10 mouse cellular contexts compared by ENCODE assay signal in the genomic region with DNA sequence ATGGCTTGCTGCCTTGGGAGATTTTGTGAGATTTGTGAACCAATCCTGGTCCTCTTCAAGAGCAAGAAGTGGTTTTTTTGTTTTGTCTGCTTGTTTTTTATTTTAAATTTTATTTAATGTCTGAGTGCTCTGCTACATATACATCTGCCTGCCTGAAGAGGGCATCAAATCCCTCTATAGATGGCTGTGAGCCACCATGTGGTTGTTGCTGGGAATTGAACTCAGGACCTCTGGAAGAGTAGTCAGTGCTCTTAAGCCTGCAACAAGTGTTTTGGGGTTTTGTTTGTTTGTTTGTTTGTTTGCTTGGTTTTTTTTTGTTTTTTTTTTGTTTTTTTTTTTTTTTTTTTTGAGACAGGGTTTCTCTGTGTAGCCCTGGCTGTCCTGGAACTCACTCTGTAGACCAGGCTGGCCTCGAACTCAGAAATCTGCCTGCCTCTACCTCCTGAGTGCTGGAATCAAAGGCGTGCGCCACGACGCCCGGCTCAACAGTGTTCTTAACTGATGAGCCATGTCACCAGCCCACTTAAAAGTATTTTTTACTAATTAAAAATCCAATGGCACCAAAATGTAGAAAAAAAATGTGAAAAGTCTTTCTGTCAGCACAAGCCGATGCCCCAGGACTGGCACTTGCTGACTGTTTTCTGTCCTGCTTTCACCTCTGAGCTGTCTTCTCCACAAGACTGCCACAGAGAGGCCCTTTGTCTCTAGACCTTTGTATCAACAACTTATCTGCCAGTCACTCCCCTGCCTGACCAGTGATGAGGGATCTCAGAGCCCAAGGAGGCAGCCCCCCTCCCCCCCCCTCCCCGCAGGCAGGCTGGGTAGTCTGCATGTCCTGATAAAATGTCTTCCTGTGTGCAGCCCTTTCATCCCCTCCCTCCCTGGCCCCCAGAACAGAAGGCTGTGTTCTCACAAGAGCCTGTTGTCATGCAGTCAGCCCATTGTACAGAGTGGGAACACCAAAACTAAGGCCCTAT. TPM values are rescaled to one million over a fixed set of nuclear protein-coding genes. Genes with fewer than 3 reads are reported as not detected.
DNase-seq lines count a peak whose midpoint lies in the region; ATAC-seq and TF ChIP-seq lines count a peak whose summit lies in the region.
"Had no signal": no experiment of that assay in that cellular context is flagged by ENCODE, and none has a peak within 500 bp of the region (broad histone marks: within the 10 kb centered on the region; RNA-seq: fewer than 3 reads in every experiment).

No protein-coding gene starts in this region.

- no peak for DNase-seq in forebrain, embryonic 11.5 days (ENCODE audit: low spot score)
- peak; percentile 56 for DNase-seq in CH12.LX (ENCODE audit: extremely low read depth)
- peak; percentile 35 for DNase-seq in hindbrain, embryonic 11.5 days (ENCODE audit: low spot score)
- DNase-seq in frontal cortex, postnatal 14 days (ENCODE audit: low spot score in 2 of 2): no peak
- no peak for DNase-seq in cerebellum, postnatal 14 days
- no peak for DNase-seq in gastrocnemius, postnatal 14 days
- DNase-seq: right cerebral cortex, postnatal 14 days had no signal

- H3K27me3 ChIP-seq in forebrain, embryonic 12.5 days: no peaks in the 10 kb centered on the region
- no peaks in the 10 kb centered on the region for H3K27me3 ChIP-seq in forebrain, embryonic 11.5 days (ENCODE audit: control insufficient read depth, insufficient read depth, low read length)
- peaks cover 7% of the 10 kb centered on the region for H3K27me3 ChIP-seq in CH12.LX (replicated peaks)
- H3K27me3 ChIP-seq in hindbrain, embryonic 11.5 days (ENCODE audit: control insufficient read depth, insufficient read depth, low read length): peaks cover 7% of the 10 kb centered on the region; the same call in 1 of the 2 replicates
- H3K27me3 ChIP-seq in midbrain, embryonic 13.5 days: no peaks in the 10 kb centered on the region

- peaks cover 36% of the 10 kb centered on the region for H3K4me1 ChIP-seq in forebrain, embryonic 12.5 days
- H3K4me1 ChIP-seq in forebrain, embryonic 11.5 days (replicated peaks; ENCODE audit: control insufficient read depth, insufficient read depth, low read length): peaks cover 5% of the 10 kb centered on the region
- peaks cover 11 to 42% of the 10 kb centered on the region in 2 experiments for H3K4me1 ChIP-seq in CH12.LX (ENCODE audit: control insufficient read depth in 1 of 2, insufficient read depth in 2 of 2)
- H3K4me1 ChIP-seq in hindbrain, embryonic 11.5 days (replicated peaks; ENCODE audit: control insufficient read depth, insufficient read depth, low read length): peaks cover 2% of the 10 kb centered on the region; the same call in 1 of the 2 replicates
- H3K4me1 ChIP-seq in midbrain, embryonic 13.5 days (replicated peaks): peaks cover 56% of the 10 kb centered on the region

- no peak for TF ChIP-seq POLR2A in CH12.LX (IDR thresholded peaks at IDR 0.05; ENCODE audit: low read depth, low read length)

- no peaks in the 10 kb centered on the region for H3K9me3 ChIP-seq in forebrain, embryonic 12.5 days
- H3K9me3 ChIP-seq in forebrain, embryonic 11.5 days (ENCODE audit: control insufficient read depth, low read length): no peaks in the 10 kb centered on the region
- H3K9me3 ChIP-seq in CH12.LX (replicated peaks; ENCODE audit: low read length): no peaks in the 10 kb centered on the region
- H3K9me3 ChIP-seq in hindbrain, embryonic 11.5 days (ENCODE audit: control insufficient read depth, low read length): no peaks in the 10 kb centered on the region
- no peaks in the 10 kb centered on the region for H3K9me3 ChIP-seq in midbrain, embryonic 13.5 days
- H3K9me3 ChIP-seq: limb, embryonic 13.5 days had no signal

- H3K4me3 ChIP-seq in forebrain, embryonic 12.5 days (replicated peaks): 0 out of 2 replicates have a peak overlapping the region, but pooled peaks have one; percentile 3
- H3K4me3 ChIP-seq in forebrain, embryonic 11.5 days (ENCODE audit: low read depth, low read length): no peak overlapping the region
- no peak overlapping the region for H3K4me3 ChIP-seq in CH12.LX (replicated peaks in 1 of 3; ENCODE audit: low read depth in 2 of 3, low read length in 2 of 3, poor library complexity in 1 of 3)
- H3K4me3 ChIP-seq in hindbrain, embryonic 11.5 days (ENCODE audit: low read depth, low read length): no peak overlapping the region
- H3K4me3 ChIP-seq in midbrain, embryonic 13.5 days (replicated peaks): peak overlapping the region; percentile 98
- H3K4me3 ChIP-seq: limb, embryonic 13.5 days had no signal

- dilution Hi-C loops in CH12.LX (cut with MboI; ENCODE audit: extremely low pct_ligation_motif_present, extremely low pct_unique_long_range_greater_than_20kb, low sequenced_read_pairs): no loop called here

- peak in 1 of 2 experiments; percentile 97; a peak in 2 of 4 replicates for TF ChIP-seq CTCF in CH12.LX (conservative IDR thresholded peaks at IDR 0.05 in 1 of 2, IDR thresholded peaks at IDR 0.05 in 1 of 2; ENCODE audit: low read depth in 2 of 2, low read length in 2 of 2)

- ATAC-seq in forebrain, embryonic 12.5 days (ENCODE audit: low FRiP score): no peak
- no peak for ATAC-seq in forebrain, embryonic 11.5 days (replicated peaks; ENCODE audit: low FRiP score)
- no peak for ATAC-seq in hindbrain, embryonic 11.5 days (ENCODE audit: low FRiP score)
- no peak for ATAC-seq in midbrain, embryonic 13.5 days

- in situ Hi-C loops in CH12.LX (cut with MboI; ENCODE audit: low pct_ligation_motif_present, low pct_unique_long_range_greater_than_20kb, low sequenced_read_pairs): no loop called here

- TF ChIP-seq RAD21 in CH12.LX (IDR thresholded peaks at IDR 0.05; ENCODE audit: low read depth, low read length): peak; percentile 40

- H3K4me2 ChIP-seq in forebrain, embryonic 12.5 days: peak overlapping the region; percentile 40
- no peak overlapping the region for H3K4me2 ChIP-seq in forebrain, embryonic 11.5 days (ENCODE audit: low read depth, low read length, severe bottlenecking)
- H3K4me2 ChIP-seq in CH12.LX (ENCODE audit: insufficient read depth, low read depth, poor library complexity, severe bottlenecking): no peak overlapping the region
- H3K4me2 ChIP-seq in hindbrain, embryonic 11.5 days (replicated peaks; ENCODE audit: low read depth, low read length): peak overlapping the region; percentile 19; the same call in 1 of the 2 replicates
- H3K4me2 ChIP-seq in midbrain, embryonic 13.5 days (replicated peaks): peak overlapping the region; percentile 90
- H3K4me2 ChIP-seq: limb, embryonic 13.5 days had no signal

- 86% methylated on average over 8 of the region's 8 CpGs for WGBS in forebrain, embryonic 12.5 days
- 88% methylated on average over 8 of the region's 8 CpGs for WGBS in forebrain, embryonic 11.5 days
- WGBS in hindbrain, embryonic 11.5 days: 79% methylated on average over 8 of the region's 8 CpGs
- 86% methylated on average over 8 of the region's 8 CpGs for WGBS in midbrain, embryonic 13.5 days

- TF ChIP-seq EP300 in CH12.LX (IDR thresholded peaks at IDR 0.05; ENCODE audit: low read length): no peak

- no peak overlapping the region for H3K9ac ChIP-seq in forebrain, embryonic 12.5 days
- no peak overlapping the region for H3K9ac ChIP-seq in forebrain, embryonic 11.5 days (ENCODE audit: low read length)
- no peak overlapping the region for H3K9ac ChIP-seq in CH12.LX (ENCODE audit: insufficient read depth, low read depth)
- H3K9ac ChIP-seq in hindbrain, embryonic 11.5 days (ENCODE audit: low read depth, low read length): no peak overlapping the region
- no peak overlapping the region for H3K9ac ChIP-seq in midbrain, embryonic 13.5 days (replicated peaks)
- H3K9ac ChIP-seq: limb, embryonic 13.5 days had no signal

- H3K79me2 ChIP-seq in CH12.LX (replicated peaks; ENCODE audit: control insufficient read depth, extremely low read depth, insufficient read depth, poor library complexity, severe bottlenecking): no peaks in the 10 kb centered on the region

- peaks cover 46% of the 10 kb centered on the region for H3K36me3 ChIP-seq in forebrain, embryonic 12.5 days (replicated peaks)
- peaks cover 14% of the 10 kb centered on the region for H3K36me3 ChIP-seq in forebrain, embryonic 11.5 days (ENCODE audit: control insufficient read depth, insufficient read depth, low read length)
- H3K36me3 ChIP-seq in CH12.LX (replicated peaks in 1 of 2; ENCODE audit: control insufficient read depth in 1 of 2, insufficient read depth in 1 of 2, low read length in 1 of 2): no peaks in the 10 kb centered on the region
- H3K36me3 ChIP-seq in hindbrain, embryonic 11.5 days (ENCODE audit: control insufficient read depth, insufficient read depth, low read length): peaks cover 9% of the 10 kb centered on the region; the same call in 1 of the 2 replicates
- H3K36me3 ChIP-seq in midbrain, embryonic 13.5 days: peaks cover 40% of the 10 kb centered on the region
- H3K36me3 ChIP-seq: limb, embryonic 13.5 days had no signal

- intact Hi-C loops in gastrocnemius, postnatal 14 days (cut with DNase I; ENCODE audit: low total_unique reads): no loop called here

- H3K27ac ChIP-seq in forebrain, embryonic 12.5 days: no peak overlapping the region
- no peak overlapping the region for H3K27ac ChIP-seq in forebrain, embryonic 11.5 days (ENCODE audit: low read depth, low read length)
- no peak overlapping the region for H3K27ac ChIP-seq in CH12.LX (ENCODE audit: insufficient read depth, low read depth)
- no peak overlapping the region for H3K27ac ChIP-seq in hindbrain, embryonic 11.5 days (ENCODE audit: low read depth, low read length)
- 0 out of 2 replicates have a peak overlapping the region, but pooled peaks have one; percentile 7 for H3K27ac ChIP-seq in midbrain, embryonic 13.5 days
- H3K27ac ChIP-seq: limb, embryonic 13.5 days had no signal

RNA-seq across cellular contexts. Expression of a gene that starts 5.0 kb away (rescaled TPM):
- polyA plus RNA-seq in forebrain, embryonic 12.5 days (2016; fragmentation: Nextera tagmentation; extraction: Ambion mirVana): 827 and 897 TPM in 2 replicates
- polyA plus RNA-seq in forebrain, embryonic 11.5 days (2014; fragmentation: Nextera tagmentation; extraction: Ambion mirVana): 556 and 641 TPM in 2 replicates
- total RNA-seq in CH12.LX (2012; rRNA removed) (1.8 and 3.1 TPM in 2 replicates), CH12.LX (2014; rRNA removed) (1.3 and 2.2 TPM in 2 replicates)
- 1.8 and 2.6 TPM in 2 replicates for polyA plus RNA-seq in CH12.LX (2012; ENCODE audit: insufficient read length, low read depth)
- 950 and 1,011 TPM in 2 replicates for polyA plus RNA-seq in hindbrain, embryonic 11.5 days (2014; fragmentation: Nextera tagmentation; extraction: Ambion mirVana)
- polyA plus RNA-seq in midbrain, embryonic 13.5 days (2015; fragmentation: Nextera tagmentation; extraction: Ambion mirVana): 1,993 and 2,050 TPM in 2 replicates
- under 1 TPM in 1 of 2 experiments, not detected in 1; 0.16 TPM for total RNA-seq in gastrocnemius, postnatal 14 days (2021)

RNA-seq across cellular contexts. Expression of a gene that starts 7.1 kb away (rescaled TPM):
- 42.9 and 46.6 TPM in 2 replicates for polyA plus RNA-seq in forebrain, embryonic 12.5 days (2016; fragmentation: Nextera tagmentation; extraction: Ambion mirVana)
- 46.3 and 48.1 TPM in 2 replicates for polyA plus RNA-seq in forebrain, embryonic 11.5 days (2014; fragmentation: Nextera tagmentation; extraction: Ambion mirVana)
- total RNA-seq in CH12.LX (2012; rRNA removed) (19.9 and 20.9 TPM in 2 replicates), CH12.LX (2014; rRNA removed) (16.8 and 17.9 TPM in 2 replicates)
- polyA plus RNA-seq in CH12.LX (2012; ENCODE audit: insufficient read length, low read depth): 22.4 and 23.3 TPM in 2 replicates
- 32.5 and 32.7 TPM in 2 replicates for polyA plus RNA-seq in hindbrain, embryonic 11.5 days (2014; fragmentation: Nextera tagmentation; extraction: Ambion mirVana)
- polyA plus RNA-seq in midbrain, embryonic 13.5 days (2015; fragmentation: Nextera tagmentation; extraction: Ambion mirVana): 41.7 and 42.8 TPM in 2 replicates
- total RNA-seq in gastrocnemius, postnatal 14 days (2021): 10 to 100 TPM; 36.2 to 36.3 TPM

RNA-seq across cellular contexts. Expression of a gene that starts 9.3 kb away (rescaled TPM):
- 0.13 and 0.14 TPM in 2 replicates for polyA plus RNA-seq in forebrain, embryonic 12.5 days (2016; fragmentation: Nextera tagmentation; extraction: Ambion mirVana)
- 0.16 and 0.31 TPM in 2 replicates for polyA plus RNA-seq in forebrain, embryonic 11.5 days (2014; fragmentation: Nextera tagmentation; extraction: Ambion mirVana)
- 0.04 TPM in 1 of 2 replicates, not detected in the other for total RNA-seq in CH12.LX (2012; rRNA removed)
- not detected in 2 replicates for total RNA-seq in CH12.LX (2014; rRNA removed)
- polyA plus RNA-seq in CH12.LX (2012; ENCODE audit: insufficient read length, low read depth): 0.07 TPM in 1 of 2 replicates, not detected in the other
- polyA plus RNA-seq in hindbrain, embryonic 11.5 days (2014; fragmentation: Nextera tagmentation; extraction: Ambion mirVana): 0.11 and 0.49 TPM in 2 replicates
- 0.17 and 0.31 TPM in 2 replicates for polyA plus RNA-seq in midbrain, embryonic 13.5 days (2015; fragmentation: Nextera tagmentation; extraction: Ambion mirVana)
- total RNA-seq in gastrocnemius, postnatal 14 days (2021): not detected

RNA-seq across cellular contexts. Expression of a gene that starts 42.7 kb away (rescaled TPM):
- 174 and 194 TPM in 2 replicates for polyA plus RNA-seq in forebrain, embryonic 12.5 days (2016; fragmentation: Nextera tagmentation; extraction: Ambion mirVana)
- polyA plus RNA-seq in forebrain, embryonic 11.5 days (2014; fragmentation: Nextera tagmentation; extraction: Ambion mirVana): 166 and 186 TPM in 2 replicates
- total RNA-seq in CH12.LX (2012; rRNA removed): 142 and 168 TPM in 2 replicates
- 204 and 207 TPM in 2 replicates for total RNA-seq in CH12.LX (2014; rRNA removed)
- polyA plus RNA-seq in CH12.LX (2012; ENCODE audit: insufficient read length, low read depth): 393 and 396 TPM in 2 replicates
- polyA plus RNA-seq in hindbrain, embryonic 11.5 days (2014; fragmentation: Nextera tagmentation; extraction: Ambion mirVana): 179 and 181 TPM in 2 replicates
- 238 and 263 TPM in 2 replicates for polyA plus RNA-seq in midbrain, embryonic 13.5 days (2015; fragmentation: Nextera tagmentation; extraction: Ambion mirVana)
- 100 to 1,000 TPM; 140 to 162 TPM for total RNA-seq in gastrocnemius, postnatal 14 days (2021)

Comparison
In these comparisons a context has a peak if more than half of its experiments do, and no peak if none do; other contexts are left out.
1. H3K4me2 ChIP-seq: peak in forebrain, embryonic 12.5 days (single experiment), hindbrain, embryonic 11.5 days (single experiment) and midbrain, embryonic 13.5 days (single experiment); none in forebrain, embryonic 11.5 days (single experiment) and CH12.LX (single experiment).
2. H3K4me3 ChIP-seq: peak in forebrain, embryonic 12.5 days (single experiment) and midbrain, embryonic 13.5 days (single experiment); none in forebrain, embryonic 11.5 days (single experiment), CH12.LX (0 of 3) and hindbrain, embryonic 11.5 days (single experiment).
3. DNase-seq: peak in CH12.LX (single experiment) and hindbrain, embryonic 11.5 days (single experiment); none in forebrain, embryonic 11.5 days (single experiment), frontal cortex, postnatal 14 days (0 of 2), cerebellum, postnatal 14 days (0 of 2) and gastrocnemius, postnatal 14 days (single experiment).
4. RNA of a gene that starts 5.0 kb away (polyA plus RNA-seq): 1,993 to 2,050 TPM in midbrain, embryonic 13.5 days, 950 to 1,011 TPM in hindbrain, embryonic 11.5 days, 827 to 897 TPM in forebrain, embryonic 12.5 days and 556 to 641 TPM in forebrain, embryonic 11.5 days; 1.8 to 2.6 TPM in CH12.LX; every median in the first group is over 100 times any median in the second.